Mouse (Mus musculus) intestine, embryonic 14.5 days (tissue): Measurements from ENCODE around the gene Knop1. TPM values are rescaled to one million over a fixed set of nuclear protein-coding genes. Genes with fewer than 3 reads are reported as not detected.

Source experiments
- ATAC-seq: fragments of 200-750 bp; cut with Nextera tagmentation; replicated peaks from 2 replicates; pipeline ENCODE4 v1.8.0; 2017; ENCODE audit warnings: low read depth, moderate number of reproducible peaks, moderate TSS enrichment, moderate library complexity; ENCODE audit not compliant: low FRiP score, low TSS enrichment
- DNase-seq: peaks from one replicate; pipeline ENCODE4 v3.0.0-alpha.2; 2018; ENCODE audit warnings: low spot score
- H3K27ac ChIP-seq: fragments of 300-500 bp; sonication (generic); 2 replicates; pipeline ENCODE4 v1.5.1; 2014; ENCODE audit warnings: low read depth, mild to moderate bottlenecking, control low read depth
- H3K27me3 ChIP-seq: fragments of 300-500 bp; sonication (generic); replicated peaks from 2 replicates; pipeline ENCODE4 v1.6.1; 2014; ENCODE audit warnings: low read length, control low read depth; ENCODE audit not compliant: control insufficient read depth, insufficient read depth
- H3K36me3 ChIP-seq: fragments of 300-500 bp; sonication (generic); 2 replicates; pipeline ENCODE4 v1.6.1; 2014; ENCODE audit warnings: low read length, control low read depth; ENCODE audit not compliant: control insufficient read depth, insufficient read depth
- H3K4me1 ChIP-seq: fragments of 300-500 bp; sonication (generic); replicated peaks from 2 replicates; pipeline ENCODE4 v1.6.1; 2014; ENCODE audit warnings: low read length, control low read depth, mixed read lengths; ENCODE audit not compliant: control insufficient read depth, insufficient read depth
- H3K4me2 ChIP-seq: fragments of 300-500 bp; sonication (generic); 2 replicates; pipeline ENCODE4 v1.6.1; 2014; ENCODE audit warnings: low read length
- H3K4me3 ChIP-seq: fragments of 300-500 bp; sonication (generic); 2 replicates; pipeline ENCODE4 v1.5.1; 2014; ENCODE audit warnings: low read depth, low read length, control low read depth, mixed read lengths
- H3K9ac ChIP-seq: fragments of 300-500 bp; sonication (generic); 2 replicates; pipeline ENCODE4 v1.6.1; 2014; ENCODE audit warnings: mild to moderate bottlenecking, low read length
- H3K9me3 ChIP-seq: fragments of 300-500 bp; sonication (generic); 2 replicates; pipeline ENCODE4 v1.6.1; 2016; ENCODE audit warnings: low read length, control low read depth; ENCODE audit not compliant: control insufficient read depth
- WGBS: fragments of 180-500 bp; shearing (Covaris S2); extraction: QIAGEN DNeasy Blood & Tissue Kit; methylation state at CpG from one replicate; pipeline ENCODE4 v1.1.7; 2014; 5-methylcytosine and 5-hydroxymethylcytosine counted together
- polyA plus RNA-seq: library from polyadenylated mRNA; unstranded; fragments of >200 nt; fragmentation: Nextera tagmentation; extraction: Ambion mirVana; gene quantifications from 2 replicates; pipeline ENCODE4 v1.2.1, GENCODE M21; 2014

The Knop1 gene
- polyA plus RNA-seq, 1 experiment from 2014 or later: 115 TPM

- Histone ChIP-seq H3K9me3 (no peaks in the 10 kb centered on the region), H3K27ac (no peak overlapping the region), H3K36me3 (peaks cover 54% of the 10 kb centered on the region), H3K4me3 (no peak overlapping the region), H3K27me3 (no peaks in the 10 kb centered on the region), H3K9ac (no peak overlapping the region), H3K4me1 (peaks cover 24% of the 10 kb centered on the region), H3K4me2 (no peak overlapping the region)
- WGBS: 88% methylated on average over 4 of the region's 4 CpGs
- DNase-seq (no peak), ATAC-seq (no peak)
Observed at GRCm38 (mm10) chr7:118852611-118853010, 3.4 kb downstream of the Knop1 start.

- Histone ChIP-seq H3K9me3 (no peaks in the 10 kb centered on the region), H3K36me3 (peaks cover 65% of the 10 kb centered on the region), H3K27ac (no peak overlapping the region), H3K4me2 (no peak overlapping the region), H3K9ac (no peak overlapping the region), H3K4me1 (peaks cover 24% of the 10 kb centered on the region), H3K4me3 (no peak overlapping the region), H3K27me3 (no peaks in the 10 kb centered on the region)
- 83% methylated on average over 7 of the region's 7 CpGs for WGBS
- ATAC-seq: no peak
- DNase-seq: no peak
Observed at GRCm38 (mm10) chr7:118851571-118851970, 4.5 kb downstream of the Knop1 start.

GRCm38 (mm10) chr7:118850676-118851290 is 5.3 kb downstream of the Knop1 start:
- Histone ChIP-seq H3K9me3 (no peaks in the 10 kb centered on the region), H3K4me1 (peaks cover 20% of the 10 kb centered on the region), H3K9ac (no peak overlapping the region), H3K4me3 (no peak overlapping the region), H3K4me2 (no peak overlapping the region), H3K27ac (no peak overlapping the region), H3K36me3 (peaks cover 73% of the 10 kb centered on the region), H3K27me3 (no peaks in the 10 kb centered on the region)
- ATAC-seq (no peak), DNase-seq (no peak)
- 80% methylated on average over 9 of the region's 9 CpGs for WGBS

- Histone ChIP-seq H3K9me3 (no peaks in the 10 kb centered on the region), H3K9ac (no peak overlapping the region), H3K27ac (peak overlapping the region; percentile 47; the same call in 1 of the 2 replicates), H3K27me3 (no peaks in the 10 kb centered on the region), H3K4me2 (no peak overlapping the region), H3K4me1 (peaks cover 18% of the 10 kb centered on the region), H3K36me3 (peaks cover 83% of the 10 kb centered on the region), H3K4me3 (no peak overlapping the region)
- no peak for ATAC-seq
- no peak for DNase-seq
- 67% methylated on average over 5 of the region's 5 CpGs for WGBS
Observed at GRCm38 (mm10) chr7:118849543-118850250, 6.4 kb downstream of the Knop1 start.

GRCm38 (mm10) chr7:118848796-118849195 is 7.3 kb downstream of the Knop1 start:
- H3K4me2 ChIP-seq: no peak overlapping the region
- DNase-seq (peak; percentile 70), ATAC-seq (peak; percentile 62)
- no peak overlapping the region for H3K9ac ChIP-seq
- H3K9me3 ChIP-seq: no peaks in the 10 kb centered on the region
- H3K4me1 ChIP-seq: peaks cover 10% of the 10 kb centered on the region; the same call in 1 of the 2 replicates
- 65% methylated on average over 10 of the region's 10 CpGs for WGBS
- H3K36me3 ChIP-seq: peaks cover 92% of the 10 kb centered on the region
- H3K27me3 ChIP-seq: no peaks in the 10 kb centered on the region
- H3K27ac ChIP-seq: peak overlapping the region; percentile 47; the same call in 1 of the 2 replicates
- no peak overlapping the region for H3K4me3 ChIP-seq

- Histone ChIP-seq H3K27me3 (no peaks in the 10 kb centered on the region), H3K9ac (no peak overlapping the region), H3K4me3 (no peak overlapping the region), H3K4me2 (no peak overlapping the region), H3K36me3 (peaks cover 98% of the 10 kb centered on the region), H3K27ac (no peak overlapping the region), H3K4me1 (peaks cover 10% of the 10 kb centered on the region; the same call in 1 of the 2 replicates), H3K9me3 (no peaks in the 10 kb centered on the region)
- ATAC-seq (no peak), DNase-seq (no peak)
- 89% methylated on average over 4 of the region's 4 CpGs for WGBS
Observed at GRCm38 (mm10) chr7:118846329-118846728, 9.7 kb downstream of the Knop1 start.

GRCm38 (mm10) chr7:118845141-118845540 is 10.9 kb downstream of the Knop1 start:
- Histone ChIP-seq H3K9me3 (no peaks in the 10 kb centered on the region), H3K36me3 (peaks cover 92% of the 10 kb centered on the region), H3K27ac (no peak overlapping the region), H3K4me1 (peaks cover 6% of the 10 kb centered on the region; the same call in 1 of the 2 replicates), H3K4me3 (no peak overlapping the region), H3K27me3 (no peaks in the 10 kb centered on the region), H3K9ac (no peak overlapping the region), H3K4me2 (no peak overlapping the region)
- 81% methylated on average over 5 of the region's 5 CpGs for WGBS
- no peak for DNase-seq
- ATAC-seq: no peak

- no peak overlapping the region for H3K9ac ChIP-seq
- no peak overlapping the region for H3K4me3 ChIP-seq
- no peaks in the 10 kb centered on the region for H3K4me1 ChIP-seq
- no peaks in the 10 kb centered on the region for H3K9me3 ChIP-seq
- WGBS: 77% methylated on average over 4 of the region's 4 CpGs
- H3K27me3 ChIP-seq: no peaks in the 10 kb centered on the region
- H3K27ac ChIP-seq: no peak overlapping the region
- DNase-seq (no peak), ATAC-seq (no peak)
- peaks cover 85% of the 10 kb centered on the region for H3K36me3 ChIP-seq
- no peak overlapping the region for H3K4me2 ChIP-seq
Observed at GRCm38 (mm10) chr7:118842938-118843337, 13.1 kb downstream of the Knop1 start.

- Histone ChIP-seq H3K27ac (no peak overlapping the region), H3K27me3 (no peaks in the 10 kb centered on the region), H3K9me3 (no peaks in the 10 kb centered on the region), H3K4me3 (no peak overlapping the region), H3K36me3 (peaks cover 82% of the 10 kb centered on the region), H3K4me1 (no peaks in the 10 kb centered on the region), H3K9ac (no peak overlapping the region), H3K4me2 (no peak overlapping the region)
- 41% methylated on average over 1 of the region's 1 CpGs for WGBS
- no peak for DNase-seq
- no peak for ATAC-seq
Observed at GRCm38 (mm10) chr7:118841796-118842195, 14.3 kb downstream of the Knop1 start.
